Comparison of ENCODE assay signal across 7 mouse cellular contexts in the genomic region with DNA sequence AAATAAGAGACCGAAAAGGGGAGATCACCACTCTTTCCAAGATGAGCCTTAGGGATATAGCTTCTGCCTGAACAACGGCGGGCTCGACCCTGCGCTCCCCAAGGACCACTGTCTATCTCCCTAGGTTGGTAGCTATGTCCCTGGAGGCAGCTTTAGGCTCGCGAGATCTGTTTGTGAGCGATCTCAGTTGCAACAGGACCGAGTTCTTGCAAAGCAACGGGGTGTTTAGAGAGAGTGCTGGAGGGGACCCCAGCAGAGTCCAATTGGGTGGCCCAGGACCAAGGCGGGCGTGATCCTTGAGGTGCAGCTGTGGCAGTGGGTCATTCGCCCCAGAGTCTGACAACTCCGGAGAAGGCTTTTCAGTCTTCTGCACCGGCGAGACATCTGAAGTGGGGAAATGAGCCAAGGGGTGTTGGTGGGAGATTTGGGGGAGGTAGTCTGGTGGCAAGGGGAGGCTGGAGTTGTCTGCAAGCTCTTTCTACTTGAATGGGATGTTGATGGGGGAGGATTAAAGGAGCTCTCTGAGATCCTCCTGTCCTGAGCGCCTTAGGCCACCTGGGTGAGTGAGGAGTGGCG. TPM values are rescaled to one million over a fixed set of nuclear protein-coding genes. Genes with fewer than 3 reads are reported as not detected.
DNase-seq lines count a peak whose midpoint lies in the region; ATAC-seq and TF ChIP-seq lines count a peak whose summit lies in the region.

No protein-coding gene starts in this region.

- TF ChIP-seq POLR2A in ES-Bruce4 (IDR thresholded peaks at IDR 0.05; ENCODE audit: insufficient read depth, low read length), result no peak

- ATAC-seq in heart, embryonic 15.5 days (replicated peaks; ENCODE audit: insufficient number of reproducible peaks, insufficient read depth, low FRiP score, low read depth), result no peak

- peak overlapping the region; percentile 27 for H3K9ac ChIP-seq in ES-Bruce4 (ENCODE audit: low read depth, poor library complexity, severe bottlenecking)
- H3K9ac ChIP-seq in heart, embryonic 15.5 days, result peak overlapping the region; percentile 26; the same call in 1 of the 2 replicates

- no peaks in the 10 kb centered on the region for H3K36me3 ChIP-seq in ES-Bruce4 (ENCODE audit: control insufficient read depth, insufficient read depth, low read length, poor library complexity, severe bottlenecking)
- H3K36me3 ChIP-seq in heart, embryonic 15.5 days, result no peaks in the 10 kb centered on the region

- 4% methylated on average over 18 of the region's 18 CpGs for WGBS in heart, embryonic 15.5 days

- no peaks in the 10 kb centered on the region for H3K9me3 ChIP-seq in ES-Bruce4 (replicated peaks; ENCODE audit: control insufficient read depth, insufficient read depth, low read length, poor library complexity, severe bottlenecking)
- H3K9me3 ChIP-seq in heart, embryonic 15.5 days (replicated peaks), result no peaks in the 10 kb centered on the region

- no peak overlapping the region for H3K27ac ChIP-seq in ES-Bruce4 (ENCODE audit: insufficient read depth, low read length)
- peak overlapping the region; percentile 40; the same call in 1 of the 2 replicates for H3K27ac ChIP-seq in heart, embryonic 15.5 days

- TF ChIP-seq CTCF in ES-Bruce4 (IDR thresholded peaks at IDR 0.05; ENCODE audit: low read depth, low read length), result no peak

- TF ChIP-seq EP300 in ES-Bruce4 (IDR thresholded peaks at IDR 0.05; ENCODE audit: insufficient read depth, low read depth, low read length), result 0 out of 2 replicates have a peak, but pooled peaks have one; percentile 3

- 0 out of 2 replicates have a peak, but pooled peaks cover 4% of the 10 kb centered on the region for H3K27me3 ChIP-seq in ES-Bruce4 (ENCODE audit: control insufficient read depth, insufficient read depth, low read length, poor library complexity, severe bottlenecking)
- H3K27me3 ChIP-seq in heart, embryonic 15.5 days, result peaks cover 37% of the 10 kb centered on the region

- peak overlapping the region; percentile 94 for H3K4me2 ChIP-seq in heart, embryonic 15.5 days

- peaks cover 3% of the 10 kb centered on the region for H3K4me1 ChIP-seq in ES-Bruce4 (ENCODE audit: control insufficient read depth, insufficient read depth, low read length)
- H3K4me1 ChIP-seq in heart, embryonic 15.5 days (replicated peaks), result peaks cover 25% of the 10 kb centered on the region

- H3K4me3 ChIP-seq in ES-Bruce4 (ENCODE audit: low read depth, low read length), result peak overlapping the region; percentile 56
- H3K4me3 ChIP-seq in heart, embryonic 15.5 days, result peak overlapping the region; percentile 74

- DNase-seq in R1 (ENCODE audit: low read depth, low spot score), result peak; percentile 44
- peak; percentile 54 for DNase-seq in mesoderm, embryonic 11.5 days (ENCODE audit: low read depth, low spot score)
- no peak for DNase-seq in spleen, postnatal 14 days (ENCODE audit: low spot score in 2 of 2)
- DNase-seq in adrenal gland, adult 2 months, result no peak
- no peak for DNase-seq in Muller cell, postnatal 12 days (ENCODE audit: inconsistent ontology term)

RNA-seq across cellular contexts. Expression of gene Rgma, which starts 15.2 kb away (rescaled TPM):
- 5.5 and 5.8 TPM in 2 replicates for polyA plus RNA-seq in ES-Bruce4 (2011; ENCODE audit: insufficient read depth, insufficient read length, low read depth, missing spikeins)
- polyA plus RNA-seq in heart, embryonic 15.5 days (2015; fragmentation: Nextera tagmentation; extraction: Ambion mirVana), result 3.3 and 5.9 TPM in 2 replicates
- total RNA-seq in adrenal gland, adult 2 months (2021), result 10 to 100 TPM in 1 of 2 experiments, 1 to 10 TPM in 1; 8.2 to 24.1 TPM
- 21.6 and 22.8 TPM in 2 replicates for polyA plus RNA-seq in adrenal gland, adult 2 months (2012; rRNA removed)

Comparison
In these comparisons a context has a peak if more than half of its experiments do, and no peak if none do; other contexts are left out.
1. DNase-seq: peak in R1 (single experiment) and mesoderm, embryonic 11.5 days (single experiment); none in spleen, postnatal 14 days (0 of 2), adrenal gland, adult 2 months (single experiment) and Muller cell, postnatal 12 days (single experiment).